Mouse (Mus musculus) intestine, embryonic 14.5 days (tissue): ENCODE measurements around the gene Plxdc1. TPM values are rescaled to one million over a fixed set of nuclear protein-coding genes. Genes with fewer than 3 reads are reported as not detected.

Experiments
- ATAC-seq: fragments of 200-750 bp; cut with Nextera tagmentation; replicated peaks from 2 replicates; pipeline ENCODE4 v1.8.0; 2017; ENCODE audit warnings: low read depth, moderate number of reproducible peaks, moderate TSS enrichment, moderate library complexity; ENCODE audit not compliant: low FRiP score, low TSS enrichment
- DNase-seq: peaks from one replicate; pipeline ENCODE4 v3.0.0-alpha.2; 2018; ENCODE audit warnings: low spot score
- H3K27ac ChIP-seq: fragments of 300-500 bp; sonication (generic); 2 replicates; pipeline ENCODE4 v1.5.1; 2014; ENCODE audit warnings: low read depth, mild to moderate bottlenecking, control low read depth
- H3K27me3 ChIP-seq: fragments of 300-500 bp; sonication (generic); replicated peaks from 2 replicates; pipeline ENCODE4 v1.6.1; 2014; ENCODE audit warnings: low read length, control low read depth; ENCODE audit not compliant: control insufficient read depth, insufficient read depth
- H3K36me3 ChIP-seq: fragments of 300-500 bp; sonication (generic); 2 replicates; pipeline ENCODE4 v1.6.1; 2014; ENCODE audit warnings: low read length, control low read depth; ENCODE audit not compliant: control insufficient read depth, insufficient read depth
- H3K4me1 ChIP-seq: fragments of 300-500 bp; sonication (generic); replicated peaks from 2 replicates; pipeline ENCODE4 v1.6.1; 2014; ENCODE audit warnings: low read length, control low read depth, mixed read lengths; ENCODE audit not compliant: control insufficient read depth, insufficient read depth
- H3K4me2 ChIP-seq: fragments of 300-500 bp; sonication (generic); 2 replicates; pipeline ENCODE4 v1.6.1; 2014; ENCODE audit warnings: low read length
- H3K4me3 ChIP-seq: fragments of 300-500 bp; sonication (generic); 2 replicates; pipeline ENCODE4 v1.5.1; 2014; ENCODE audit warnings: low read depth, low read length, control low read depth, mixed read lengths
- H3K9ac ChIP-seq: fragments of 300-500 bp; sonication (generic); 2 replicates; pipeline ENCODE4 v1.6.1; 2014; ENCODE audit warnings: mild to moderate bottlenecking, low read length
- H3K9me3 ChIP-seq: fragments of 300-500 bp; sonication (generic); 2 replicates; pipeline ENCODE4 v1.6.1; 2016; ENCODE audit warnings: low read length, control low read depth; ENCODE audit not compliant: control insufficient read depth
- WGBS: fragments of 180-500 bp; shearing (Covaris S2); extraction: QIAGEN DNeasy Blood & Tissue Kit; methylation state at CpG from one replicate; pipeline ENCODE4 v1.1.7; 2014; 5-methylcytosine and 5-hydroxymethylcytosine counted together
- polyA plus RNA-seq: library from polyadenylated mRNA; unstranded; fragments of >200 nt; fragmentation: Nextera tagmentation; extraction: Ambion mirVana; gene quantifications from 2 replicates; pipeline ENCODE4 v1.2.1, GENCODE M21; 2014

Gene Plxdc1
- polyA plus RNA-seq, 1 experiment from 2014 or later = 0.30 TPM

DNA sequence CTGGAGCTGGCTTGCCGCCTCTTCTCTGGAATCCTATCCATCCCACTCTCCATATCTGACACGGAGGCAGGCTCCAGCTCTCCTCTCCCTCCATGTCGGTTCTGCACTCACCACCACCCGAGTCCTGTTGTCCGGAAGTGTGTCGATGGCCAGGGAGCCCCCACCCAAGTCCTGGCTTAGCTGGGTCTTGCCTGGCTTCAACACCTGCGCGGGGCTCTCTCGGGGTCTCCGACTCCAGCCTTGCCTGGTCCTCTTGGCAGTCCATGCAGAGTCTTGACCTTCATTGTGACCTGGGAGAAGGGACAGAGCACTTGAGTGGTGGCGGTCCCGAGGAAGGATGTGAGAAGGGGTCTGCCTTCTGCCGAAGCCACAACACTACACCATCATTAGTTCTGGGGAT is 7.9 kb downstream of the Plxdc1 start:
- H3K27ac ChIP-seq = no peak overlapping the region
- no peak overlapping the region for H3K4me2 ChIP-seq
- no peak overlapping the region for H3K9ac ChIP-seq
- no peak overlapping the region for H3K4me3 ChIP-seq
- WGBS = 81% methylated on average over 13 of the region's 13 CpGs
- no peaks in the 10 kb centered on the region for H3K4me1 ChIP-seq
- no peak for DNase-seq
- no peaks in the 10 kb centered on the region for H3K36me3 ChIP-seq
- no peaks in the 10 kb centered on the region for H3K27me3 ChIP-seq
- no peak for ATAC-seq
- no peaks in the 10 kb centered on the region for H3K9me3 ChIP-seq

DNA sequence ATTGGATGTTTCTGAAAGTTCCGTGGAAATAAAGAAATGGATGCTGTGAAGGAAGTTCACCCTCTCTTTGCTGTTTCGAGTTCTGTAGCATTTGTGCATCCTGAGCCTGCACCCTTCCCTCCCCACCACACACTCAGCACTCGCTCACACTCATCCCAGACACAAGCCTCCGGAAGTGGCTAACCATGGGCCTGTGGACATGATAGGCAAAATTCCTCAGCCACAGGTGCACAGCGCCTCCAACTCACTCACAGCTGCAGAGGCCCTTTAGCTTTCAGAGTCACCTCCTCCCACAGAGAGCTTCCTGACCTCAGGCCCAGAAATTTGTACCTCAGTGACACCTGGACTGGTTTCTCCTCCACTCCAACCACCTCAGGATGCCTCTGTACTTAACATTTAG is 8.4 kb downstream of the Plxdc1 start:
- no peak overlapping the region for H3K27ac ChIP-seq
- H3K4me3 ChIP-seq = no peak overlapping the region
- no peak overlapping the region for H3K4me2 ChIP-seq
- no peaks in the 10 kb centered on the region for H3K36me3 ChIP-seq
- ATAC-seq = no peak
- H3K4me1 ChIP-seq = no peaks in the 10 kb centered on the region
- H3K9ac ChIP-seq = no peak overlapping the region
- DNase-seq = no peak
- WGBS = 81% methylated on average over 5 of the region's 5 CpGs
- no peaks in the 10 kb centered on the region for H3K27me3 ChIP-seq
- H3K9me3 ChIP-seq = no peaks in the 10 kb centered on the region

DNA sequence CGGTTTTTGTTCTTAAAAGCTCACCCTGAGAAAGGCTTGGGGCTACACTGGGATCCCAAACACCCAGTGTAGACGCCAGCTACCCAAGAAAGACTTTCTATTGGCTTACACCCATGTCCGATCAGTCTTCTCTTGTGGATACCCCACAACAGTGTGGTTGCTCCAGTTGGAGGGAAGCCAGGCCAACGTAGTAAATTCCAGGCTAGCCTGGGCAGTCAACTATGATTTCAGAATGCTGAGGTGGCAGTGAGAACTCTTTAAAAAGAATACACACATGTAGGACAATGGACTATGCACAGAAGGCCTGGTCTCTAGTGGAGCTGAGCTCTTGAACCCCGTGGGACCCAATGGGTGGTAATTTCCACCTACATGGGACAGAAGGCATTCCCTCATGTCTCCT is 11.5 kb downstream of the Plxdc1 start:
- Histone ChIP-seq H3K4me2 (no peak overlapping the region), H3K27me3 (no peaks in the 10 kb centered on the region), H3K4me1 (no peaks in the 10 kb centered on the region), H3K4me3 (no peak overlapping the region), H3K9me3 (no peaks in the 10 kb centered on the region), H3K9ac (no peak overlapping the region), H3K36me3 (no peaks in the 10 kb centered on the region), H3K27ac (no peak overlapping the region)
- DNase-seq (no peak), ATAC-seq (no peak)
- 84% methylated on average over 5 of the region's 5 CpGs for WGBS

DNA sequence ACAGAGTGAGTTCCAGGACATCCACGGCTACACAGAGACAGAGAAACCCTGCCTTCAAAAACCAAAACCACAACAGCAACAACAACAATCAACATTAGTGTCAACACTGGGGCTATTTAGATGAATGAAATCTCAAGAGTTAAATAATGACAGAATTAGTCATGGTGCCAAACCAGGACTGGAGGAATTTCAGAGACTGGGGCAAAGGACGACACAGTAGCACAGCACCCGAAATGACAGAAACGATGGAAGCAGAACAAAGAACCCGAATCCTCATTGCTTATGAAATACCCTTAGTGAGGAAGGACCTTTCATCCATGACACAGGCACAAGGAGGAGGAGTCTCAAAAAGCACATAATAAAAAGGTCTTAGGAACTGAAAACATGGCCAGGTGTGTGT is 12.1 kb downstream of the Plxdc1 start:
- WGBS = 90% methylated on average over 5 of the region's 5 CpGs
- DNase-seq = no peak
- H3K27ac ChIP-seq = no peak overlapping the region
- no peak overlapping the region for H3K4me2 ChIP-seq
- no peaks in the 10 kb centered on the region for H3K27me3 ChIP-seq
- H3K9ac ChIP-seq = no peak overlapping the region
- ATAC-seq = no peak
- H3K36me3 ChIP-seq = no peaks in the 10 kb centered on the region
- H3K9me3 ChIP-seq = no peaks in the 10 kb centered on the region
- H3K4me1 ChIP-seq = no peaks in the 10 kb centered on the region
- no peak overlapping the region for H3K4me3 ChIP-seq

DNA sequence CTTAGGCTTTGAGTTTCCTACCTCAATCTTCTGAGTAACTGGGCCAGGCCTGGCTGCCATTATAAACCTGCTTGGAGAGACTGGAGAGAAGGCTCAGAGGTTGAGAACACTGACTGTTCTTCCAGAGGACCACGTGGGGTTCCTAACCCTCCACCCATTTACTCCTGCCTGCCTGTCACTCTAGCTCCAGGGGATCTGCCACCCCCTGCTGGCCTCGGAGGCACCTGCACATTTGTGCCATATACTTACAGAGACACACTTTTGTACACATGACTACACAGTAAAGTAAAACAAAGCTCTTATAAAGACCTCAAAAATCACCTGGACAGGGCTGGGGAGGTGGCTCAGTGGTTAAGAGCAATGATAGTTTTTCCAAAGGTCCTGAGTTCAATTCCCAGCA is 13.8 kb downstream of the Plxdc1 start:
- H3K27me3 ChIP-seq = no peaks in the 10 kb centered on the region
- no peak overlapping the region for H3K9ac ChIP-seq
- H3K27ac ChIP-seq = no peak overlapping the region
- ATAC-seq (no peak), DNase-seq (no peak)
- H3K9me3 ChIP-seq = no peaks in the 10 kb centered on the region
- no peak overlapping the region for H3K4me3 ChIP-seq
- H3K4me1 ChIP-seq = no peaks in the 10 kb centered on the region
- WGBS = 78% methylated on average over 2 of the region's 2 CpGs
- no peak overlapping the region for H3K4me2 ChIP-seq
- H3K36me3 ChIP-seq = no peaks in the 10 kb centered on the region

DNA sequence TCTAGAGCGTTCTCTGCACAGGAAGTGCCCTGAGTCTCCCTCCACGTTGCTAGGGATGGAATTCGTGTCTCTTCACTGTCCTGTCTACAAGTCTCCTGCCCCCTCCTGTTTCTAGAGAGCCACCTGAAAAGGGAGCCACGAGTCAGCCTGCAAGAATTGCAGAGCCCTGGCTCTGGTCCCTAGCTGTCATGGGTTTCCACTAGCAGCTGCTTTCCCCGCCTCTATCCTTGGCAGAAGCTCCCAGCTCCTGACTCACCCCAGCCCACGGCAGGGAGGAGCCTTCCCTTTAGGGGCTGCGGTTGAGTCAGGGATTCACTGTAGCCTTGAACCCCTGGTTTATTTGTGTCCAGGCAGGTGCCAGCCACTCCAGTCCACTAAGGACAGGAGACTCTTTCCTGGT is 15.0 kb downstream of the Plxdc1 start:
- 24% methylated on average over 7 of the region's 7 CpGs for WGBS
- Histone ChIP-seq H3K9me3 (no peaks in the 10 kb centered on the region), H3K4me1 (no peaks in the 10 kb centered on the region), H3K4me2 (no peak overlapping the region), H3K27ac (no peak overlapping the region), H3K36me3 (no peaks in the 10 kb centered on the region), H3K27me3 (no peaks in the 10 kb centered on the region), H3K4me3 (no peak overlapping the region), H3K9ac (no peak overlapping the region)
- no peak for ATAC-seq
- DNase-seq = peak; percentile 54

DNA sequence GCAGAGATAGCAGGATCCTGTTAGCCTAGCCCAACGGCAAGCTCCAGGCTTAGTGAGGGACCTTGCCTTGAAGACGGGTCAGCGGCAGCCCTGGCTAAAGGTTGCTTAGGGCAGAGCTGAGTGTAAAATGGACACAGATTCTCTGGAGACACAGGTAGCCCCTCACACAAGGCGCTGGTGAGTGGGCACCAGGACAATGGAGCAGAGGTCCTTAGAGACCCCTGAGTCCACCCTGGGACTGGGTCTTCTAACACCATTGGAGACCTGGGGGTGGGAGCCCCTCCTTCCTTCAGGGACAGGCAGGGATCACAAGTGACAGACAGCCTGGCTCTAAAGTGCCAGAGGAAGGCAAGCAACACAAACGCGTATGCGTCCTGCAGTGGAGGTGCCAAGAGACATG is 15.5 kb downstream of the Plxdc1 start:
- H3K4me3 ChIP-seq = no peak overlapping the region
- no peak overlapping the region for H3K27ac ChIP-seq
- DNase-seq (no peak), ATAC-seq (no peak)
- H3K4me2 ChIP-seq = no peak overlapping the region
- H3K9ac ChIP-seq = no peak overlapping the region
- WGBS = 83% methylated on average over 7 of the region's 7 CpGs
- H3K9me3 ChIP-seq = no peaks in the 10 kb centered on the region
- H3K27me3 ChIP-seq = no peaks in the 10 kb centered on the region
- H3K4me1 ChIP-seq = no peaks in the 10 kb centered on the region
- H3K36me3 ChIP-seq = no peaks in the 10 kb centered on the region

DNA sequence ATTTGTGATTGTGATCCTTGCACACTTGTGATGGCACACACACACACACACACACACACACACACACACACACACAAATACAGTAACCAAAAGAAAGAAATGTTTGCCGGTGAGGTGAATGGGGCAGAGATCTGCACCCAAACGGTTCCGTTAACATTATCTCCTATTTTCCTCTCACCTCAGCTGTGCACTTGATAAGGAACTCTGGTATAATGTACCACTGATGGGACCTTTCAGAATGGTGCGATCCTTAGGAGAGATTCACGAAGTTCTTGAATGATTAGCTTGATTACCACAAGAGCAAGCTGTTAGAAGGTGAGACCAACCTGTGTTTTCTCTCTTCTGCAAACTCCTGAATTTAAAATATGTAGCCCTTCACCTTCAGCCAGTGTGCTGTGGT is 17.9 kb downstream of the Plxdc1 start:
- ATAC-seq (no peak), DNase-seq (no peak)
- H3K27ac ChIP-seq = no peak overlapping the region
- H3K4me3 ChIP-seq = no peak overlapping the region
- no peaks in the 10 kb centered on the region for H3K36me3 ChIP-seq
- no peaks in the 10 kb centered on the region for H3K4me1 ChIP-seq
- WGBS = 81% methylated on average over 5 of the region's 5 CpGs
- no peak overlapping the region for H3K4me2 ChIP-seq
- H3K9me3 ChIP-seq = no peaks in the 10 kb centered on the region
- H3K9ac ChIP-seq = no peak overlapping the region
- no peaks in the 10 kb centered on the region for H3K27me3 ChIP-seq

DNA sequence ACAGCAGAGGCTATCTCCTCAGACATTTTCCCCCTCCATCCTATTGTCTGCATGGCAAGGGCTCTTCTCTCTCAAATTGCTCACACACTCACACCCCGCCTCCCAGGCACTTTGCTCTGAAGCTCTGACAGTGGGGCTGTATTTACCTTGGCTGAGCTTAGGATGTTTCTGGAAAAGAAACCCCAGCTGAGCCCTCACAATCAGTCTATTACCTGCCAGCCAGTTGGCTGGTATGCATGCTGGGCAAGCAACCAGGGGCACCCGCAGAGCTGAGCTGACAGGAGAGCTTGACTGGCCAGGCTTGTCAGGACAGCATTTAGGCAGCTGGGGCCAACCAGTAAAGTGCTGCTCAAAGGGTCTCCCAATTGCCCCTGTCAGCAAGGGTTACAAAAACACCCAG is 19.1 kb downstream of the Plxdc1 start:
- no peaks in the 10 kb centered on the region for H3K4me1 ChIP-seq
- no peaks in the 10 kb centered on the region for H3K36me3 ChIP-seq
- no peak overlapping the region for H3K9ac ChIP-seq
- H3K4me3 ChIP-seq = no peak overlapping the region
- H3K9me3 ChIP-seq = no peaks in the 10 kb centered on the region
- H3K4me2 ChIP-seq = no peak overlapping the region
- ATAC-seq = no peak
- no peak for DNase-seq
- no peak overlapping the region for H3K27ac ChIP-seq
- 49% methylated on average over 2 of the region's 2 CpGs for WGBS
- no peaks in the 10 kb centered on the region for H3K27me3 ChIP-seq
